Mouse (Mus musculus): Measurements from ENCODE around the gene Efl1. TPM values are rescaled to one million over a fixed set of nuclear protein-coding genes. Genes with fewer than 3 reads are reported as not detected.
"Not testable (repeated sequence)": the region's sequence is repeated elsewhere in the genome, so short reads cannot be mapped to it uniquely, and the experiment has no call there.

The Efl1 gene
- polyA plus RNA-seq, 1 experiment = not detected

DNA sequence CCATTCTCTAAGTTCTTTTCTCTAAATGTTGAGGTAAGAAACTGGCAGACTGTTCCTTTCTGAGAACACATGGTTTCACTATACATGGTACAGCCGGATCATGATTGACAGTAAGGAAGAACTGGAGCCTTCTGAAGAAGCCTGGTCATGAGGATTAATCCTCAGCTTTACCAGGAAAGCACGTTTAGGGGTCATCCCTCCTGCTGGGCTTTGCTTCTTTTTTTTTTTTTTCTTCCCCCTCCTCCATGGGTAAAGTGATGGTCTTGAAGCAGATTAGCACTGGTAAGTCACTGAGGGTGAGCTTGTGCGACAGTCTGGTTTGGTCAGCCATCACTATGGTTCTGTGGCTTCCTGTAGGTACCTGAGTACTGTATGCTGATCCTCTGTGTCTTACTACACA is 76.1 kb downstream of the Efl1 start:
- WGBS = 79% methylated on average over 3 of the region's 3 CpGs
- Histone ChIP-seq H3K4me3 (ENCODE audit: insufficient read depth, low read depth, low read length) (no peak overlapping the region), H3K27ac (ENCODE audit: insufficient read depth, low read depth, low read length) (no peak overlapping the region), H3K4me1 (ENCODE audit: control insufficient read depth, insufficient read depth, low read length) (peaks cover 6% of the 10 kb centered on the region; the same call in 1 of the 2 replicates)
- no peak for TF ChIP-seq POLR2A (IDR thresholded peaks at IDR 0.05; ENCODE audit: insufficient read depth, low read depth, low read length)
- TF ChIP-seq CTCF (IDR thresholded peaks at IDR 0.05; ENCODE audit: insufficient read depth, low read depth, low read length) = no peak

DNA sequence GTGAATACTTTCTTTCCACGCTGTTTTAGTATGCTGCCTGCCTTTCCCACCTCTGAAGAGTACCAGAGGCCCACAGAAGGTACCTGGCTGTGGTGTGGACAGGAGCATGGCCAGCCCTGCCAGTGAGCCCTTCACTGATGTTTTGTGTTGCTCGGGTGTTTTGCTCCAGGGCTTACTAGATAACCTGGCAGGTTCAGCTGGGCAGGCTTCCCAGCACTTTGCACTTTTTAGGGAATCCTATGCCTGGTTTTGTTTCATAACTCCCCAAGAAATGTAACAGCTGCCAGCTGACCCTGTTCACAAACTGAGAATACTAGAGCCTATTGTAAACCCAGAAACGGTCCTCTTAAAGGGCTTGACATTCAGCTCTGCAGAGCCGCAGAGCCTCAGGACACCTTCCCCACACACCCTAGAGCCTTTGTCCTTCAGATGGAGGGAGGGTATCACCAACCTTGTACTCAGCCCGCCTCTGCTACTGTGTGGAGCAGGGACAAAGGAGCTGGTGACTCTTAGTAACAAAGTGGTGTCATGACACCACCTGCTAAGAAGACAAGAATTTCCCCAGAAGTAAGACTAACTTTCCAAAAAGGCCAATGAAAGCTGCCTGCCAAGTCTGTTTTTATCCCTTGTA is 76.7 kb downstream of the Efl1 start:
- Histone ChIP-seq H3K4me3 (ENCODE audit: insufficient read depth, low read depth, low read length) (no peak overlapping the region), H3K27ac (ENCODE audit: insufficient read depth, low read depth, low read length) (no peak overlapping the region), H3K4me1 (ENCODE audit: control insufficient read depth, insufficient read depth, low read length) (peaks cover 6% of the 10 kb centered on the region; the same call in 1 of the 2 replicates)
- TF ChIP-seq CTCF (IDR thresholded peaks at IDR 0.05; ENCODE audit: insufficient read depth, low read depth, low read length) (no peak), POLR2A (IDR thresholded peaks at IDR 0.05; ENCODE audit: insufficient read depth, low read depth, low read length) (no peak)
- 62% methylated on average over 5 of the region's 5 CpGs for WGBS

DNA sequence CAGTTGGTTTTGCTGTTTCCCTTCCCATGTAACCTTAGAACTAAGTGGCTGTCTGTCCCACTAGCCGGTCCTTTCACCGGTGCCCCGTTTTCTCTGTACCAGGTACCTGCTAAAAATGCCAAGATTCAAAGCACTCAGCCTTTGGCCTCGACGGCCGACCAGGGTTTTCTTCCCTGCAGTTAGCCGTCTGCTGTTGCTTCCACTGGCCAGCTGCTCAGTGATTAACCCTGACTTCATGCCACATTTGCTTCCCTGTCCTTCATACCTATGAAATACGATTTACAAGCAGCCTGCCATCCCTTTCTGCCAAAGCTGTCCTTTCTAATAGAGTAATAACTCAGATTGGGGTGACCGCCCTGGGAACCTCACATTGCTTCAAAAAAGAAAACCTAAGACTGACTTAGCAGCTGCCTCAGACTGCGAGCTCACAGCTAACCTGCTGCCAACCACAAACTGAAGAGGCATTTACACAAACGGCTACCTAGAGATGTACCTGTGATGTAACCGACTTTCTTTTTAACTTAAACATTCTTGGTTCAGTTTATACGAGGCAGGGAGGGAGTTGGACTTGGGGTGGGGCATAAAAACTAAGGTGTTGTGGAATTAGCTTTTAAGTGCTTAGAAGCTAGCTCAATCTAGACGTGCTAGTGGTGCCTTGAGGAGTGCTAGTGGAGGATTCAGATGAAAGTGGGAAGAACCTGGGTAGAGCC is 77.5 kb downstream of the Efl1 start:
- WGBS = 79% methylated on average over 14 of the region's 14 CpGs
- TF ChIP-seq CTCF (IDR thresholded peaks at IDR 0.05; ENCODE audit: insufficient read depth, low read depth, low read length) = no peak
- TF ChIP-seq POLR2A (IDR thresholded peaks at IDR 0.05; ENCODE audit: insufficient read depth, low read depth, low read length) = no peak
- Histone ChIP-seq H3K4me1 (ENCODE audit: control insufficient read depth, insufficient read depth, low read length) (peaks cover 6% of the 10 kb centered on the region; the same call in 1 of the 2 replicates), H3K27ac (ENCODE audit: insufficient read depth, low read depth, low read length) (no peak overlapping the region), H3K4me3 (ENCODE audit: insufficient read depth, low read depth, low read length) (no peak overlapping the region)

GRCm38 (mm10) chr7:82727066-82727465 is 78.7 kb downstream of the Efl1 start:
- H3K27ac ChIP-seq (ENCODE audit: insufficient read depth, low read depth, low read length) = no peak overlapping the region
- no peak for TF ChIP-seq POLR2A (IDR thresholded peaks at IDR 0.05; ENCODE audit: insufficient read depth, low read depth, low read length)
- TF ChIP-seq CTCF (IDR thresholded peaks at IDR 0.05; ENCODE audit: insufficient read depth, low read depth, low read length) = no peak
- peaks cover 6% of the 10 kb centered on the region; the same call in 1 of the 2 replicates for H3K4me1 ChIP-seq (ENCODE audit: control insufficient read depth, insufficient read depth, low read length)
- 87% methylated on average over 5 of the region's 5 CpGs for WGBS
- no peak overlapping the region for H3K4me3 ChIP-seq (ENCODE audit: insufficient read depth, low read depth, low read length)

GRCm38 (mm10) chr7:82729009-82729408 is 80.6 kb downstream of the Efl1 start:
- not testable (repeated sequence) for H3K4me1 ChIP-seq (ENCODE audit: control insufficient read depth, insufficient read depth, low read length); H3K27ac ChIP-seq (ENCODE audit: insufficient read depth, low read depth, low read length); H3K4me3 ChIP-seq (ENCODE audit: insufficient read depth, low read depth, low read length)
- WGBS = 88% methylated on average over 6 of the region's 8 CpGs

DNA sequence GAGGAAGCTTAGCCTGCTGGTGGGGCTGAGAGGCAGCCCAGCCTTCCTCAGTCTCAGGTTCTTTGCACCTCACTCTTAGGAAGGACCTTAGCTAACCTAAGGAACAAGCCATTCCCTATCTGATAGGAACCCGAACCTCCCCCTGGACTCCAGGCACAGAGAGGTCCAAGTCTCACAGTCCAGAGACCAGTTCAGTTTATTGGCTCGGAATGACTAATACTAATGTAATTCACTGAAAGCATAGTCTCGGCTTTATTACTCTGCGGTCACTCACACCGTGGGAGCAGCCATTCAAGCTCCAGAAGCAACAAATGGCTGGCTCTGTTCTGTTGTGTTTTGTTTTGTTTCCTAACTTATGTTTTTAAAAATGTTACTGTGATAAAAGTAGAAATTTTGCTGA is 84.7 kb downstream of the Efl1 start:
- 66% methylated on average over 5 of the region's 5 CpGs for WGBS
- no peak for TF ChIP-seq POLR2A (IDR thresholded peaks at IDR 0.05; ENCODE audit: insufficient read depth, low read depth, low read length)
- no peak for TF ChIP-seq CTCF (IDR thresholded peaks at IDR 0.05; ENCODE audit: insufficient read depth, low read depth, low read length)
- H3K4me3 ChIP-seq (ENCODE audit: insufficient read depth, low read depth, low read length) = no peak overlapping the region
- no peaks in the 10 kb centered on the region for H3K4me1 ChIP-seq (ENCODE audit: control insufficient read depth, insufficient read depth, low read length)
- H3K27ac ChIP-seq (ENCODE audit: insufficient read depth, low read depth, low read length) = no peak overlapping the region

GRCm38 (mm10) chr7:82733995-82734394 is 85.6 kb downstream of the Efl1 start:
- WGBS = 85% methylated on average over 6 of the region's 6 CpGs
- no peak overlapping the region for H3K4me3 ChIP-seq (ENCODE audit: insufficient read depth, low read depth, low read length)
- no peaks in the 10 kb centered on the region for H3K4me1 ChIP-seq (ENCODE audit: control insufficient read depth, insufficient read depth, low read length)
- no peak overlapping the region for H3K27ac ChIP-seq (ENCODE audit: insufficient read depth, low read depth, low read length)
- TF ChIP-seq POLR2A (IDR thresholded peaks at IDR 0.05; ENCODE audit: insufficient read depth, low read depth, low read length) (no peak), CTCF (IDR thresholded peaks at IDR 0.05; ENCODE audit: insufficient read depth, low read depth, low read length) (no peak)

DNA sequence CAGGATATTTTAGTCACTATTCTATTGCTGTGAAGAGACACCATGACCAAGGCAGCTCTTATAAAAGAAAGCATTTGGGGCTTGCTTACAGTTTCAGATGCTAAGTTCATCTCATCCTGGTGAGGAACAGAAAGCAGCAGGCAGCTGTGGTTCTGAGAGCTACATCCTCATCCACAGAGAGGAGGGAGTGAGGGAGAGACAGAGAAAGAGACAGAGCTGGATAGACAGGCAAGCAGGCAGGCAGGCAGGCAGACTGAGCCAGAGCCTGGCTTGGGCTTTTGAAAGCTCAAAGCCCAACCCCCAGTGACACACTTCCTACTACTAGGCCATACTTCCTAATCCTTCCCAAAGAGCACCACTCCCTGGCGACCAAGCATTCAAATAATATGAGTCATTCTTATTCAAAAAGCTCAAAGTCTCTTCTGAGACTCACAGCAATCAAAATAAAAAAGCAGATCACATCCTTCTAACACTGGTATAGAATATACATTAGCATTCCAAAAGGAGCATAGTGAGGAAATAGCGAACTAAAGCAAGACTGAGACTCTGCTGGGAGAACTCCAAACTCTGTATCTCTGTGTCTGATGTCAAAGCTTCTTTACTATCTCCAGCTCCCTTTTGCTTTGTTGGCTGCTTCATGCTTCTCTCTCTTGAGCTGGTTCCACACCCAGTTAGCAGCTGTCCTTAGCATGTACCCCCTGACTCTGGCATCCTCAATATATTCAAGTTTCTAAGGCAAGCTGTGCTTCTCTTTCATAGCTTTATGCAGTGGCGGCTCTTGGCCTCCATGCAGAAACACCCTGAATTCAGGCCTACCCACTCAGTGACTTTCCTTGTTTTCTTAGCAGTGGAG is 86.6 kb downstream of the Efl1 start:
- no peaks in the 10 kb centered on the region for H3K4me1 ChIP-seq (ENCODE audit: control insufficient read depth, insufficient read depth, low read length)
- no peak overlapping the region for H3K27ac ChIP-seq (ENCODE audit: insufficient read depth, low read depth, low read length)
- H3K4me3 ChIP-seq (ENCODE audit: insufficient read depth, low read depth, low read length) = no peak overlapping the region
- TF ChIP-seq CTCF (IDR thresholded peaks at IDR 0.05; ENCODE audit: insufficient read depth, low read depth, low read length) (no peak), POLR2A (IDR thresholded peaks at IDR 0.05; ENCODE audit: insufficient read depth, low read depth, low read length) (no peak)
- 89% methylated on average over 3 of the region's 3 CpGs for WGBS
